In genomic region chr9:103603792-103604191, GRCm38 (mm10) we compare ENCODE assay signal across 11 mouse cellular contexts.
"Had no signal": no experiment of that assay in that cellular context is flagged by ENCODE, and none has a peak within 500 bp of the region (broad histone marks: within the 10 kb centered on the region; RNA-seq: fewer than 3 reads in every experiment).

No protein-coding gene starts in this region.

- H3K9me3 ChIP-seq: limb, embryonic 10.5 days; liver, embryonic 15.5 days; midbrain, embryonic 13.5 days; neural tube, embryonic 12.5 days had no signal

- H3K4me2 ChIP-seq: liver, embryonic 11.5 days; liver, embryonic 15.5 days; midbrain, embryonic 13.5 days; neural tube, embryonic 12.5 days had no signal

- H3K27me3 ChIP-seq: liver, embryonic 15.5 days; midbrain, embryonic 13.5 days; neural tube, embryonic 12.5 days had no signal

- ATAC-seq: lung, postnatal 0 days; midbrain, embryonic 13.5 days had no signal

- H3K9ac ChIP-seq: liver, embryonic 15.5 days; midbrain, embryonic 13.5 days; neural tube, embryonic 12.5 days had no signal

- H3K4me1 ChIP-seq: liver, embryonic 15.5 days; neural tube, embryonic 12.5 days had no signal

- DNase-seq: kidney, postnatal 4 days; lung, adult 2 months; lung, postnatal 36 days; thymus, postnatal 4 days had no signal

- H3K36me3 ChIP-seq: limb, embryonic 10.5 days; liver, embryonic 15.5 days; midbrain, embryonic 13.5 days; neural tube, embryonic 12.5 days had no signal

- H3K4me3 ChIP-seq: limb, embryonic 10.5 days; liver, embryonic 15.5 days; midbrain, embryonic 13.5 days; neural tube, embryonic 12.5 days had no signal

- H3K27ac ChIP-seq: limb, embryonic 10.5 days; liver, embryonic 15.5 days; midbrain, embryonic 13.5 days; neural tube, embryonic 12.5 days; stomach, postnatal 0 days had no signal
